Mouse (Mus musculus) ES-Bruce4 (cell line): Measurements from ENCODE around the gene Nav3. TPM values are rescaled to one million over a fixed set of nuclear protein-coding genes. Genes with fewer than 3 reads are reported as not detected.

ENCODE experiments used
- H3K27ac ChIP-seq: 2 replicates; pipeline ENCODE4 v1.5.1; 2012; ENCODE audit warnings: low read length, inconsistent platforms; ENCODE audit not compliant: insufficient read depth
- H3K27me3 ChIP-seq: 2 replicates; pipeline ENCODE4 v1.6.1; 2012; ENCODE audit warnings: mild to moderate bottlenecking, low read length, inconsistent platforms; ENCODE audit not compliant: control insufficient read depth, poor library complexity, insufficient read depth, severe bottlenecking
- H3K36me3 ChIP-seq: 2 replicates; pipeline ENCODE4 v1.6.1; 2012; ENCODE audit warnings: inconsistent platforms, mild to moderate bottlenecking, low read length, moderate library complexity; ENCODE audit not compliant: control insufficient read depth, poor library complexity, insufficient read depth, severe bottlenecking
- H3K4me1 ChIP-seq: one replicate; pipeline ENCODE4 v1.8.1; 2011; ENCODE audit warnings: low read length; ENCODE audit not compliant: control insufficient read depth, insufficient read depth
- H3K4me3 ChIP-seq: 2 replicates; pipeline ENCODE4 v1.5.1; 2011; ENCODE audit warnings: low read depth, mild to moderate bottlenecking, low read length
- H3K9ac ChIP-seq: 2 replicates; pipeline ENCODE4 v1.6.1; 2012; ENCODE audit warnings: low read depth, mild to moderate bottlenecking, inconsistent platforms; ENCODE audit not compliant: poor library complexity, severe bottlenecking
- H3K9me3 ChIP-seq: replicated peaks from 2 replicates; pipeline ENCODE4 v1.6.1; 2012; ENCODE audit warnings: mild to moderate bottlenecking, low read length, inconsistent platforms; ENCODE audit not compliant: control insufficient read depth, poor library complexity, insufficient read depth, severe bottlenecking
- CTCF ChIP-seq: IDR thresholded peaks from one replicate; pipeline ENCODE4 v1.8.1; 2011; ENCODE audit warnings: low read depth, low read length
- EP300 ChIP-seq: IDR thresholded peaks from 2 replicates; pipeline ENCODE4 v1.6.1; 2011; ENCODE audit warnings: low read depth, low read length; ENCODE audit not compliant: insufficient read depth
- POLR2A ChIP-seq: IDR thresholded peaks from one replicate; pipeline ENCODE4 v1.8.1; 2011; ENCODE audit warnings: low read length; ENCODE audit not compliant: insufficient read depth
- polyA plus RNA-seq: library from polyadenylated mRNA; stranded (reverse); fragments of >200 nt; gene quantifications from 2 replicates; pipeline ENCODE4 v1.2.4, GENCODE M21; 2011; ENCODE audit warnings: low read depth; ENCODE audit not compliant: missing spikeins, insufficient read depth, insufficient read length

Nav3 gene
- polyA plus RNA-seq, 1 experiment: 0.36 TPM

DNA sequence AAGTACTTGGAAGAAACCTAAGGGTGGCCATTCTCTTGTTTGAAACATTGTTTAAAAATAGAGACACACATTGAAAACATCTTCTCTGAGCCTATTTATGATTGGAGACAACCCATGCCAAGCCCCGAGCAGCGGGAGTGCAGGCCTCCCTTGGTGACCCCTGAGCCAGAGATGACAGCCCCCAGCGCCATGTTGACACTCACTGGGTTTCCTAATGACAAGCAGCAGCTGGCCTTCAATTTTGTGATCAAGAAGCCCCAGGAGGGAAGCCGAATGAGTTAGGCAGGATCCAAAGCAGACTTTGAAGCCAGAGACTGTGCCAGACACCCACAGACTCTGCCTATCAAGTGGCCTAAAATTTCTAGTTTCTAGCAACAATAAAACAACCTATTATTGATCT, 263.1 kb downstream of the Nav3 start:
- H3K9me3 ChIP-seq: no peaks in the 10 kb centered on the region
- H3K27me3 ChIP-seq: no peaks in the 10 kb centered on the region
- H3K4me3 ChIP-seq: no peak overlapping the region
- TF ChIP-seq CTCF (no peak), POLR2A (no peak), EP300 (no peak)
- no peaks in the 10 kb centered on the region for H3K36me3 ChIP-seq
- no peak overlapping the region for H3K27ac ChIP-seq
- no peaks in the 10 kb centered on the region for H3K4me1 ChIP-seq
- H3K9ac ChIP-seq: no peak overlapping the region

DNA sequence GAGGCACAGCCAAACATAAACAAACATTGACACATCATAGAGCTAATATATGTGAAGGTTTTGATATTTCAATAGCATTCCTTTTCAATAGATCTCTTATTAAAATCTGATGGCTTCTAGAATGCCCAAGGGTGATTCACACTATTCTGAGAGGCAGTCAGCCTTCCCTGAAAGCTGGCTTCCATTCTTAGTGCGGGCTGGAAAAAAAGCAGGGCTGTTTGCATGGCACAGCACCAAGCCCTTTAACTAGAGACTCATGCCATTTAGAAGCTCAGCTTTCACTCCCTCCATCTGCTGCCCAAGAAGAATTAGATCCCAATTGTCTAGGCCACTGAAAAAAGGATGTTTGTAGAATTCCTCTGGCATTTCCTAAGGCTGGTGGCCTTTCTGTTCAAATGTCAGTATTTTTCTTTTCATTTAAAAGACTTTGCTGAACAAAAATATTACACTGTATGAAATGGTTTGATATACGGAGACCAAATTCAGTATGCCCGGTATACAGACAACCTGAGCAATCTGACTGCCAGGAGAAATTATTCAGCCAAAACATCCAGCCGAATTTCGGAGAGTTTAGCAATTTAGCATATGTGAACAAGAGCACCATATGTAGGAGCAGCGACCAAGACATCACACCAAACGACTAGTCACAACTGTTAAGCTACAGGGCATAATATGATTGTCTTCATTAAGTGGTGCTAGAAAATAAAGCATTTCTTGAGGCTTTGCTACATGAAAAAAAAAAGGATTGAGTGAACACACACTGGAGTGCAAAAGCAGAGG, 263.8 kb downstream of the Nav3 start:
- no peak overlapping the region for H3K27ac ChIP-seq
- H3K4me1 ChIP-seq: no peaks in the 10 kb centered on the region
- no peak overlapping the region for H3K4me3 ChIP-seq
- H3K27me3 ChIP-seq: no peaks in the 10 kb centered on the region
- no peak overlapping the region for H3K9ac ChIP-seq
- no peaks in the 10 kb centered on the region for H3K36me3 ChIP-seq
- no peak for TF ChIP-seq EP300
- TF ChIP-seq POLR2A: no peak
- no peak for TF ChIP-seq CTCF
- no peaks in the 10 kb centered on the region for H3K9me3 ChIP-seq

GRCm38 (mm10) chr10:110186242-110186641, 269.8 kb downstream of the Nav3 start:
- H3K9ac ChIP-seq: no peak overlapping the region
- no peak for TF ChIP-seq CTCF
- no peak for TF ChIP-seq POLR2A
- TF ChIP-seq EP300: no peak
- H3K27me3 ChIP-seq: no peaks in the 10 kb centered on the region
- H3K27ac ChIP-seq: no peak overlapping the region
- no peaks in the 10 kb centered on the region for H3K4me1 ChIP-seq
- H3K4me3 ChIP-seq: no peak overlapping the region
- no peaks in the 10 kb centered on the region for H3K9me3 ChIP-seq
- no peaks in the 10 kb centered on the region for H3K36me3 ChIP-seq

- Histone ChIP-seq H3K9me3 (no peaks in the 10 kb centered on the region), H3K4me1 (no peaks in the 10 kb centered on the region), H3K9ac (no peak overlapping the region), H3K27me3 (no peaks in the 10 kb centered on the region), H3K27ac (no peak overlapping the region), H3K36me3 (no peaks in the 10 kb centered on the region), H3K4me3 (no peak overlapping the region)
- TF ChIP-seq POLR2A: no peak
- no peak for TF ChIP-seq CTCF
- TF ChIP-seq EP300: no peak
Observed at GRCm38 (mm10) chr10:110175874-110176273, 280.1 kb downstream of the Nav3 start.

- no peak overlapping the region for H3K4me3 ChIP-seq
- no peak overlapping the region for H3K27ac ChIP-seq
- H3K9me3 ChIP-seq: no peaks in the 10 kb centered on the region
- H3K36me3 ChIP-seq: no peaks in the 10 kb centered on the region
- no peaks in the 10 kb centered on the region for H3K27me3 ChIP-seq
- H3K9ac ChIP-seq: no peak overlapping the region
- no peaks in the 10 kb centered on the region for H3K4me1 ChIP-seq
- TF ChIP-seq EP300 (no peak), POLR2A (no peak), CTCF (no peak)
Observed at GRCm38 (mm10) chr10:110169416-110169815, 286.6 kb downstream of the Nav3 start.

GRCm38 (mm10) chr10:110168892-110169291, 287.1 kb downstream of the Nav3 start:
- Histone ChIP-seq H3K9me3 (no peaks in the 10 kb centered on the region), H3K4me3 (no peak overlapping the region), H3K27me3 (no peaks in the 10 kb centered on the region), H3K36me3 (no peaks in the 10 kb centered on the region), H3K27ac (no peak overlapping the region), H3K4me1 (no peaks in the 10 kb centered on the region), H3K9ac (no peak overlapping the region)
- TF ChIP-seq EP300 (no peak), POLR2A (no peak), CTCF (no peak)
